Mouse (Mus musculus) right cerebral cortex, adult 2 months (tissue): ENCODE data around the gene Ube4b.
"Not testable (repeated sequence)": the region's sequence is repeated elsewhere in the genome, so short reads cannot be mapped to it uniquely, and the experiment has no call there.

ENCODE experiments used
- DNase-seq, 2 experiments: peaks; one replicate each; pipeline ENCODE4 v3.0.0; 2021 to 2022; ENCODE audit warnings: low spot score in 2 of 2

The Ube4b gene

DNA sequence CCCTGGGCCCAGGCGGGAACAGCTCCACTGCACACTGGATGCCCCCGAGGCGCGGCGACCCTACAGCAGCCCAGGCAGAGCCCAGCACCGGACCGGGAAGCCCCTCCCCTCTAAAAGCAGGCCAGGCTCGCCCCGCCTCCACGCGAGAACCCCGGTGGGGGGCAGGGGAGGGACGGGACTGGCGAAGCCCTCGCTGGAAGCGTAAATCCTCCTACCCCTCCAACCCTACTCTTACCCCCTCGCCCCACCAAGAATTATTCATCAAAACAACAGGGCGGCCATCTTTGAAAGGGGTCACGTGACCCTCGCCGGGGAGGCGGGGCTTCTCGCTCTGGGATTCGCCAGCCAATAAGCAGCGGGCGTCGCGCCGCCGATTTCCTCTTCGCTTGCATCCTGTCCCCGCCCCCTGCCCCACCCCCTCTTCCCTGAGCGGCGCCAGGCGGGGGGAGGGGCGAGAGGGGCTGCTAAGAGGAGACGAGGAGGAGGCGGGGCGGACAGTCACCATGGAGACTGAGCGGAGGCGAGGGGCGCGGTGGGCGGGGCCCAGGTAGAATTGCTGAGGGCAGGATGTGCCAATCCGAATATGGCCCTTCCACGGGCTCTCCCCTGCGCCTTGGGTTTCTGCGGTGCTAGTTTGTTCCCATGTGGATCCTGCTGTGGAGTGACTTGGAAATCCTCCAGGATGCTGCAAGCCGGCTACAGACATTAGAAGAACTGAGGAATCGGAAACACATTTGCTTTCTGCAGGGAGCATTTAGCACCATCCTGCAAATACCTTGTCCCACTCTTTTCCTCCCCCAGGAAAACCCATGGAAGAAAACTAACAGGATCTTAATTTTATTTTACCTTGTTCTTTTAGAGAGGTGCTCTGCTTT is at the start of gene Ube4b:
TSS of gene Ube4b (minus strand) at position 425 of the 875 bp plus-strand sequence.
- DNase-seq: peak; percentile 94 to 98

DNA sequence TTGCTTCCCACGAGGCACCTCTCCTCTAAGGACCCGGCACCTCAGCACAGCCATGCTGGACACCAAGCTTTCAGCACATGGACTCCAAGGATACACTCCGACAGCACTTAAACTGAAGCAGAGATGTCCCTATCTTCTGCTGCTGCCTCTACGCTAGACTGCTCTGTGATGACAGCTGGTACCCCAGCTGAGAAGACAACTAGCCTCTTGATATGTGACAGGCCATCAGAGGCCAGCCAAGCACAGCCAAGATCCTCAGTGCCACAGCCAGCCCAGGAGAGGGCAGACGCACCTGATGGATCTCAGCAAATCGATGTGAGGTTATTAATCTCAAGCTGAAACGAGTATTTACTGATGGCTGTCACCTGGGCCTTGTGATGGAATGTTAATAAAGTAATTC is 48.5 kb upstream of the Ube4b start:
- DNase-seq: no peak

DNA sequence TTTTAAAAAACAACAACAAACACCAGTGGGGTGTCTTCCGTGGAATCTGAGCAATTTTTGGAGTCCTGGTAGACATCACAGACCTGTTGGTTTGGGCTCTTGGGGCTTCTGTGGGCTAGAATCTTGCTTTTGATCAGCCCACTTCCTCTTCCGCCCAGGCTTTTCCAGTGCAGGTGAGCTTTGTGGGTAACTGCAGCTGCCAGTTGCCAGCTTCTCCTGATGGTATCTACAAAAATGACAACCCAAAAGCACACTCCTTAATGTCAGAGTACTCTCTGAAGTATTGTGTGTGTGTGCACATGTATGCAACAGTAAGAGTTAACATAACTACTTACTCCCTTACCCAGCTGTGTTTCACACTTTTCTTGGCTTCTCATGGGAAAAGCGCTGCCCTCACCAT is 43.0 kb upstream of the Ube4b start:
- no peak for DNase-seq

DNA sequence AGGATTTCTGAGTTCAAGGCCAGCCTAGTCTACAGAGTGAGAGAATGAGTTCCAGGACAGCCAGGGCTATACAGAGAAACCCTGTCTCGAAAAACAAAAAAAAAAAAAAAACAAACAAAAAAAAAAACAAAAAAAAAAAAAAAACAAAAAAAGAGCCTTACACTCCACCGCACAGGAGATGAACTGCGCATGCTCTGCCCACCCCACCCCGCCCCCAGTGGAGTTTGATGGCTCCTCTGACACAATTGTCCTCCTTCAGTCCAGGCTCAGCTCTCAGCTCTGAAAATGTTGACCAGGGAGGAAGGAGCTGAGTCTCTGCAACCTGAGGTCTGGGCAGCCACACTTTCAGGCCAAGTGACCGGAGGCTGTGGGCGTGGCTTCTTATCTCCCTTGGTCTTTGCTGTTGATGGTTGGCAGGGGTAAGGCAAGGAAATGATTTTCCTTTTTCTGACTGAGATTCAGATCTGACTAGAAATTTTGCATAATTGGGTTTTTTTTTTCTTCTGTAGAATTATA is 36.9 kb upstream of the Ube4b start:
- no peak for DNase-seq

DNA sequence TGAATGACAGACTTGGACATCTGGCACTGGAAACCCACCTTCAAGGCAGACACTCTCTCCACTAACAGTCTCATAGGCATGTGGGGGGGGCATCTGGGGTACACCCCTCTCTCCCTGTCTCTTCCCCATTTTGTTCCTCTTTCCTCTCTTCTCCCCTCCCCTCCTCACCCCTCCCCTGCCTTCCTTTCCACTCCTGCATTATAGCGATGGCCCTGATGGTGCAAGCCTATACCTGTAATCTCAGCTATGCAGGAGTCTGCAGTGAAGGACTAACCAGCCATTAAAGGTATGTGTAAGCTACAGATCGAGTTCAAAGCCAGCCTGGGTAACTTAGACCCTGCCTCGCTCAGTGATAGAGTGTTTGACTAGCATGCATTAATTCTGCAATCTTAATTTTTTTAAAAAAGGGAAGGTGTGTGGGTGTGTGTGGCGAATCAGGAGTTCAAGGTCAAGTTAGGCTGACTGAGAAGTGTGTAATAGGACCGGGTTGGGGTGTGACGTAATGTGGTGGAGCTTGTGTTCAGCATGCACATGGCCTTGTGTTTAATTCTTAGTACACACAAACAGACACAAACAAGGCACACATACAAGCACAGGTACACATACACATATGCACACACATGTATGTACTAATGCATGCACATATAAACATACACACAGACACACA is 35.9 kb upstream of the Ube4b start:
- no peak for DNase-seq

DNA sequence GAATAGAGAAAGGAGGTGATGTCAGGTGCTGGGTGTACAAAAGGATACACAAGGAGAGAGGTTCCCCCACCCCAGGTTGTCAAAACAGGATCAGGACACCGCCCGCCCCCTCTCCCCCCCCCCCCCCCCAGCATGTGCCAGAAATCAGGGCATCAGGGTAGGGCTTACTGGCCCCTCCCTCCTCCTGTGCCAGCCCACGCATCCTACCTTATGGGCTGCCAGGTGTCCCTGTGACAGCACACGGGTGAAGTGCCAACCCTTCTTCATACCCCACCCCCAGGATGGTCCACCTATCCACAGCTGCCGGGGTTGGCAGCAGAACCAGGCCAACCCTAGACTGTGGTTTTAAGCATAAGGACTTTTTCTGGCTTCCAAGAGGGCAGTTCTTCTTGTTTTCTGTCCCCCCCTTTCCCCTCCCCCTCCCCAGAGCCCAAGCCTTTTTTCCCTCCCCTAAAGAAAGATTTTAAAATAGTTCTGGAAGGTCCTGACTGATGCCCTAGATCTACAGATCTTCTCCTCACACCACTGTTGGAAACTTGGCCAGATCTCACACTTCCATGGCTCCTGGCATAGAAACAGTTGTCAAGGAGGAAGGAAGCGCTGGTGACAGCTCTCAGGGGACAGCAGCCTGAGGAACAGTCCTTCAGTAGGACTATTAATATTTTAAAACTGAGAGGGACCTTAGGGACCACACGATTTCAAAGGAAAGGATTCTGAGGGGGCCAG is 35.2 kb upstream of the Ube4b start:
- DNase-seq: no peak

DNA sequence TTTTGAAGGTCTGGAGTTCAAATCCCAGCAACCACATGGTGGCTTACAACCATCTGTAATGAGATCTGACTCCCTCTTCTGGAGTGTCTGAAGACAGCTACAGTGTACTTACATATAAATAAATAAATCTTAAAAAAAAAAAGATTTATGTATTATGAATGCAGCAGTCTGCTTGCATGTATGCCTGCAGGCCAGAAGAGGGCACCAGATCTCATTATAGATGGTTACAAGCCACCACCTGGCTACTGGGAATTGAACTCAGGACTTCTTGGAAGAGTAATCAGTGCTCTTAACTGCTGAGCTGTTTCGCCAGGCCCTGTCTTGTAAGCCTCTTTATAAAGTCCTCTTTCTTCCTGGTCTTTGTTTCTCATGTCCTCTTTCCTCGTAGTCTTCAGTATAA is 33.9 kb upstream of the Ube4b start:
- not testable (repeated sequence) for DNase-seq

DNA sequence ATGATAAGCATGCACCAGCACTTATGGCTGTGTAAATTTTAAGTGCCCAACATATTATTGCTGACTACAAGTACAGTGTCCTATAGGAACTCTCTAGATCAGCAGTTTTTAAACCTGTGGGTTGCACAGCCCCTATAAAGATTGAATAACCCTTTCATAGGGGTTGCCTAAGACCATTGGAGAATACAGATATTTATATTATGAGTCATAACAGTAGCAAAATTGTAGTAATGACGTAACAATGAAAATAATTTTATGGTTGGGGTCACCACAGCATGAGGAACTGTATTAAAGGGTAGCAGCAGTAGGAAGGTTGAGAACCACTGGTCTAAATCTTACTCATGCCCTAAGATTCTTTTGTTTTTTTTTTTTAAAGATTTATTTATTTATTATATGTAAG is 32.9 kb upstream of the Ube4b start:
- DNase-seq: no peak

DNA sequence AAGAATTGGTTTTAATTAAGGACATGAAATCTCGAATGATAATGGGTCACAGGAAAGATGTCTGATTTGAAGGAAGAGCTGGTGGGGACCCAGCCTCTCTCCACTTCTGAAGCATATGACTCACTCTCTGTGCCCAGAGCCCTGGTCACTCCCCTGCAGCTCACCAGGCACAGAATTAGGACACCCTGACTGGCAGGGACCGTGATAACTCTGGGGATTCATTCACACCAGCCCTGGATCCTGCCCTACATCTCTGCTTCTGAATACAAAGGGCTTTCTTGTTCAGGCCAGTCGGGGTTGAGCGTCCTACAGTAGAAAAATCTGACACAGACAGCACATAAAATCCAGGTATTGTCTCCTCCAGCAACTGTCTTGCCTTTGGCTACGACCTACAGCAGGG is 32.0 kb upstream of the Ube4b start:
- DNase-seq: no peak

DNA sequence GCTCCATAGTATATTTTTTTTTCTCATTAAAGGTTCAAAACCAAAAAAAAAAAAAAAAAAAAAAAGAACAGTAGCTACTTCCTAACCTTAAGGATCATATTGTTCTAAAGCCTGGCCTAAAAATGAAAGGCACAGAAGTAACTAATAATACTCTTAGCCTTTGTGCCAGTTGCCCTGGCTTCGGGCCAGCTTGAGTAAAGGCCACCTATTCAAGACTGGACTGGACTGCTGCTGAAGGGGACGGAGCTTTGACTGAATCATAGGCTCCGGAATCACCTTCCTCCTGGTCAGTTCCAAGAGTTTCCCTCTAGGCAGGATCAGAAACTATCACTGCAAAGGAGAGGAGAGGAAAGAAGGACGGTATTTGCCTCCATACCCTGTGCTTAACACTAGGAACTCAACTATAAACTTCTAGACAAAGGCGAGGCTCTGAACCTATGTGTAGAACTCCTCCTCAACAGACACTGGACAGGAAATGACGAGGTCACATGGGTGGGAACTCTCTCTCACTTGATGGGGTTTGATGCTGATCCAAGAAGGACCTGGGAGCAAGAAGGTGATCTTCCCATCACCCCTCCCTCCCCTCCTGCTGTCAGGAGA is 31.4 kb upstream of the Ube4b start:
- no peak for DNase-seq

DNA sequence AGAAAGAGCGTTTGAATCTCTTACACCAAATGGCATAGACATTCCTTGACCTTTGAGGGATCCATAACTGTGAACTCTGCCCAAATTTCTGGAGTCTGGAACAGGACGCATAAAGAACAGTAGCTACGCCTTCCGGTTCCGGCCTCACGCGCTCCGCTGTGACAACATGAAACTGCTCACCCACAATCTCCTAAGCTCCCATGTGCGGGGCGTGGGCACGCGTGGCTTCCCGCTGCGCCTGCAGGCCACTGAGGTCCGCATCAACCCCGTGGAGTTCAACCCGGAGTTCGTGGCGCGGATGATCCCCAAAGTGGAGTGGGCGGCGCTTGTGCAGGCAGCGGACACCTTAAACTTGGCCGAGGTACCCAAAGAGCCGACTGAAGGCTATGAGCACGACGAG is 30.6 kb upstream of the Ube4b start:
- DNase-seq: not testable (repeated sequence)

DNA sequence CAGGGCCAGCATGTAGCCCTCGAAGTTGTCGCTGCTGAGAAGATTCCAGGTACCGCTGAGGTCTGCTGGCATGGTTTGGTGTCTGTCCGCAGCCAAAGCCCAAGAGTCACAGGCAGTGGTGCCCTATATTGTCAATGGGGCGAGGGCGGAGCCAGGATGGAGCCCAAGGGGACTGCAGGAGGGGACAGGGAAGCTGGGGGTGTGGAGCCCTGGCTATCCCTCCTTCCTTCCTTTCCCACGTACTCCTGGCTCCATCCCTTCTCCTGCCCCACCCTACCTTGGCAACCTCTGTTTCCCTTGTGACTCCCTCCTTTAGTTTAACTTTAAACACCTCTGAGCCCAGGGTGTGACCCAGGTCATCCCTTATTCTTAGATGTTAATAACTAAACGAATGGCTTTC is 28.3 kb upstream of the Ube4b start, which contains the start of gene Rbp7:
TSS of gene Rbp7 (minus strand) at position 100 of the 400 bp plus-strand sequence.
- DNase-seq: no peak

DNA sequence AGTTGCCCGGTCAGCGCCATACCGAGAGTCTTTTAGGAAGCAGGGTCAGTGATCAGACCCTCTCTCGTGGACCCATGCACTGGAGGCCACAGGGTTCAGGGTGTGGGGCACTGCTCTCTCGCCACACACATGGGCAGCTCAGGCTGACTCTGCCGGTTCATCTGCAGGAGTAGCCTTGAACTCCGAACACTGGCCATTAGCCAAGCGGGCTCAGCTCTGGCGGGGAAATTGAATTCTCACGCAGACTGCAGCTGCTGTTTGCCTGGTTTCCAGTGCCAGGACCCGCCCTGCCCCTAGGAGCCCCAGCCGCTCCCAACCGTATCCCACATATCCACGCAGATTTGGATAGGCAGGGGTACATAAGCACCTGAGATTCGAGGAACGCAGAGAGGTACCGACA is 27.7 kb upstream of the Ube4b start:
- DNase-seq: no peak

DNA sequence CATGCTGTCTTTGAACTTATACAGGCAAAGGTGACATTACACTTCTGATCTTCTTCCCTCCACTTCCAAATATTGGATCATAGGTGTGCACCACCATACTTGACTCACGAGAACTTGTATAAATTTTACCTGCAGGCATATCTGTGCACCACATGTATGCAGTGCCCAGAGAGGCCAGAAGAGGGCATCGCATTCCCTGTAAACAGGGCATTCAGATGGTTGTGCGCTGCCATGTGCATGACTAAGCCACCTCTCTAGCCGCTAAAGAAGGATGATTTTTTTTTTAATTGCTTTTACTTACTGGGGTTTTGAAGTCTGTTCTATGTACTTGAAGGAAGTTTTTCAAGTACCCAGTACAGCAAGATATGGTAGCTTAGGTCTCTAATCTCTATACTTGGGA is 27.1 kb upstream of the Ube4b start:
- DNase-seq: no peak

DNA sequence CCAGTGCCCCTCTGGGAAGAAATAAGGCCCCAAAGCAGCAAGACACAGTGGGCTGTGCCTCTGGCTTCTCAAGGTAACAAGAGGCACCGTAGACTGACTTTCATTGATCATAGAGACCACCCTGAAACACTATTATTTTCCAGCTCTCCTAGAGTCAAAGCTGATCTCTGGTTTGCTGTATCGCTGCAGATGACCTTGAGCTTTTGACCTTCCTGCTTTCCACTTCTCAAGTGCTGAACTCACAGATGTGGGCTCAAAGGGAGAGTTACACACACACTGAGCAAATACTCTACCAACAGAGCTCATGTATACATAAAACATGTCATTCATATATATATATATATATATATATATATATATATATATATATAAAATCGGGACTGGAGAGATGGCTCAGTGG is 24.1 kb upstream of the Ube4b start:
- no peak for DNase-seq

DNA sequence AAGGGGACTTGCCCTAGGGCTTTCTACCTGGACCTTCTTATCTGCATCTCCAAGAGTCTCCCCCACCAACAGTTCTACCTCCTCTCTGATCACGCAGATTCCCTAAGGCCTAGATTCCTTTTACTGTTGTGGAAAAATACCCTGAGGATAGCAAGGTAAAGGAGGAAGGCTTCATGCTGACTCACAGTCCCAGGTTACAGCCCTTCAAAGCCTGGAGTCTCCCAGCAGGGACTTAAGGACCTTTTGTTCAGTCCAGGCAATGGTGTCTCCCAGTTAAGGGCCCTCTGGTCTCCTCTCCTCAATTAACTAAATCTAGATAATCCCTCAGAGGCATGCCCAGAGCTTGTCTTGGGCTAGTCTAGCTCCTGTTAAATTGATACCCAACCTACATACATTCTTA is 19.8 kb upstream of the Ube4b start:
- DNase-seq: no peak

DNA sequence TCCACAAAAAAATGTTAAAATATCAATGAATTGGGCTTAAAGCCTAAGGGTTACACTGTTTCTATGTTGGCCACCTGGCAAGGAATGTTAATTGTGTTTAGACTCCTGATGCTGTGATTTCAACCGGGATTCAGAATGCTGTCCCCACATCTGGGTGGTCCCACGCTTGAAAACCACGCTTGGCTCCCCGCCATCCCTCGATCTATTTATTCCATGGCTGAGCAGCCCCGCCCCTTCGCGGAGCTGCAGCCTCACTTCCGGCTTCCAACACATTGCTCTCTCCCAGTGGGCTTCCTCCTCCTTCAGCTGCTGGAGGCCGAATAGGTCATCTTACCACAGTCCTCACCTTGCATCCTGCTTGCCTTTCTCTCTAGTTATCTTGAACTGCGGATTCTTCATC is 19.3 kb upstream of the Ube4b start:
- peak in 1 of 2 experiments; percentile 14 for DNase-seq

DNA sequence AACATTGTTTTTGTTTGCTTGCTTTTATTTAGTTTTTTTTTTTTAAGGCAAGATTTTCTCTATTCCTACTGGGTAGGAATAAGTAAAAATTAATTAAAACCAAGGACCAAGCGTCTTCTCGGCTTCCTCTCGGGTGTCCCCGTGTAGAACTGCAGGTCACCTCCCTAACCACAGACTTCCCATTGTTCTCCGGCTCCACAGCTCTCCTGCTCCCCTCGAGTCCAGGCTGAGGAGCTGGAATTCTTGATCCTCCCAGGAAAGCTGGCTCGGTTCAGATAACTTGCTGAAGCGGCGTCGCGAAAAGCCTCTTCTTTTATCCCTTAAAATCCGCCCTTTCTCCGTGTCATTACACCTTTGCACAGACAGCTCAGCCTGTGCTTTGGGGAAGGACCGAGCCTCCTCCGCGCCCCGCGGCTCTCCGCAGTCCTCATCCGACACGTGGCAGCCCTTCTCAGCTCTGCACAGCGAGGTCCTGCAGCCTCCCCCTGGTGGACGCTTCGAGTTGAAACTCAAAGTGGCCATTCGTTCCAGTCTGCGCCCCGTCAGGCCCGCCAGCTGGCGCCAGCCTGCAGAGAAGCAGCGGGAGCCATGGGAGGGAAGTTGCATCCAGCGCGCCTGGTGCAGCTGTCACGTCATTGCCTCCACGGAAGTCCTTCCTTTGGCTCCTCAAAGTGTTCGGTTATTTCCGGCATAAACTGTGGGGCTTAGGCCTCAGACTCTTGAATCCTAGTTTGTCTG is 18.6 kb upstream of the Ube4b start:
- peak; percentile 86 to 87 for DNase-seq

DNA sequence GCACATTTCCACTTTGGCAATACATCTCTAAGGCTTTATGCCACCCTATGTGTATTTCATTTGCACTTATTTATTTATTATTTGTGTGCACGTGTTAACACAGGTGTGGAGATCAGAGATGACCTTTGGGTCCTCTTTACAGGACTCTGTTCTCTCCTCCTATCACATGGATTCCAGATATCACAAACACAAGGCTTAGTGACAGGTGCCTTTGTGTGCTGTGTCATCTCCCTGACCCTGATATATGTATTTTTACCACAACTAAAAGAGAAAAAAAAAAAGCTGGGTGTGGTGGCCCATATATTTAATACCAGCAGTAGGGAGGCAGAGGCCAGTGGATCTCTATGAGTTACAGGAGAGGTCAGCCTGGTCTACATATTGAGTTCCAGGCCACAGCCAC is 17.9 kb upstream of the Ube4b start:
- no peak for DNase-seq

DNA sequence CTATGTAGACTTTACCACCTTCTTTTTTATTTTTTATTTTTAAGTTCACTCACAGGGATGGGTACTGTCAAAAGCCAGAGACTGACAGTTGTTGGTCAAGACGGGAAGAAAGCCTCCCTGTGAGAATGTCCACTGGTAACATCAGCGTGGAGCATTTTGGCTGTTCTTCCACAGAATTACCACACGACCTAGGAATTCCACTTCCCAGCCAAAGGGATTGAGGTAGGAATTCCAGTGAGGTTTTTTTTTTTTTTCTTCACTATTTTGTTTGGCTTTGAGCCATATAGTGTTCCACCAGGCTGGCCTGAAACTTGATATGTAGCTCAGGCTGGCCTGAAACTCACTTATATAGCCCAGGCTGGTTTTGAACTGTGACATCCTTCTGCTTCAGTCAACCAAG is 15.9 kb upstream of the Ube4b start:
- no peak for DNase-seq

DNA sequence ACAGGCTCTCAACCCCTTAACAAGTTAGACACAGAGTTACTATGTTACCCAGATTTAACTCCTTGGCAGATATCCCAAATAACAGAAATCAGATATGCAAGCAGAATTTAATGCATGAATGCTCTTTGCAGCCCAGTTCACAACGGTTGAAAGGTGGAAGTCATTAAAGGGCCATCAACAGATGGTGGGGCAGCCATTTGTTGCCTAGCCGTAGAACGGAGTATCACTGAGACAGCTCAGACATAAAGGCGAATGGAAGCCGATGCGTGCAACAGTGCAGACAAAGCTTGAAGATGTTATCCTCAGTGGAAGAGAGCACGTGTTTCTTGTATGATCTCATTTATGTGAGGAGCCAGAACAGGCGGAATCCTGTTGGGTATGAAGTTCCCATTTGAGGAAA is 14.0 kb upstream of the Ube4b start:
- no peak for DNase-seq
